Mouse (Mus musculus): Measurements from ENCODE around the gene Mthfd1. TPM values are rescaled to one million over a fixed set of nuclear protein-coding genes. Genes with fewer than 3 reads are reported as not detected.

Mthfd1 gene
- polyA plus RNA-seq, 1 experiment from 2014 or later = 33.9 TPM

- H3K9ac ChIP-seq (replicated peaks) = no peak overlapping the region
- no peaks in the 10 kb centered on the region for H3K9me3 ChIP-seq
- no peaks in the 10 kb centered on the region for H3K36me3 ChIP-seq
- no peaks in the 10 kb centered on the region for H3K4me1 ChIP-seq (replicated peaks)
- H3K4me3 ChIP-seq (replicated peaks) = no peak overlapping the region
- H3K27me3 ChIP-seq = no peaks in the 10 kb centered on the region
- 95% methylated on average over 8 of the region's 8 CpGs for WGBS
- no peak overlapping the region for H3K27ac ChIP-seq
- no peak overlapping the region for H3K4me2 ChIP-seq (replicated peaks)
- no peak for ATAC-seq
These were observed 10.1 kb upstream of the Mthfd1 start for GRCm38 (mm10) chr12:76244981-76245380.

GRCm38 (mm10) chr12:76246646-76247045, 8.5 kb upstream of the Mthfd1 start, which contains the start of gene Tex21:
Gene Tex21 (minus strand): TSS chr12:76246746.
- 69% methylated on average over 6 of the region's 6 CpGs for WGBS
- no peak for ATAC-seq
- no peaks in the 10 kb centered on the region for H3K27me3 ChIP-seq
- no peaks in the 10 kb centered on the region for H3K4me1 ChIP-seq (replicated peaks)
- H3K9me3 ChIP-seq = no peaks in the 10 kb centered on the region
- no peak within 1 kb of the TSS for H3K4me2 ChIP-seq (replicated peaks)
- no peaks in the 10 kb centered on the region for H3K36me3 ChIP-seq
- H3K27ac ChIP-seq = no peak within 1 kb of the TSS
- H3K9ac ChIP-seq (replicated peaks) = no peak within 1 kb of the TSS
- no peak within 1 kb of the TSS for H3K4me3 ChIP-seq (replicated peaks)

- Histone ChIP-seq H3K4me2 (replicated peaks) (no peak overlapping the region), H3K9me3 (no peaks in the 10 kb centered on the region), H3K27ac (no peak overlapping the region), H3K27me3 (no peaks in the 10 kb centered on the region), H3K4me1 (replicated peaks) (peaks cover 17% of the 10 kb centered on the region), H3K36me3 (no peaks in the 10 kb centered on the region), H3K4me3 (replicated peaks) (no peak overlapping the region), H3K9ac (replicated peaks) (no peak overlapping the region)
- no peak for ATAC-seq
- 69% methylated on average over 1 of the region's 1 CpGs for WGBS
These were observed 2.0 kb upstream of the Mthfd1 start for GRCm38 (mm10) chr12:76253090-76253489.

GRCm38 (mm10) chr12:76253591-76253990, 1.5 kb upstream of the Mthfd1 start:
- H3K9ac ChIP-seq (replicated peaks) = no peak overlapping the region
- peaks cover 17% of the 10 kb centered on the region for H3K4me1 ChIP-seq (replicated peaks)
- ATAC-seq = no peak
- no peak overlapping the region for H3K4me3 ChIP-seq (replicated peaks)
- H3K27ac ChIP-seq = no peak overlapping the region
- H3K4me2 ChIP-seq (replicated peaks) = no peak overlapping the region
- H3K9me3 ChIP-seq = no peaks in the 10 kb centered on the region
- no peaks in the 10 kb centered on the region for H3K27me3 ChIP-seq
- no peaks in the 10 kb centered on the region for H3K36me3 ChIP-seq
- WGBS = 79% methylated on average over 2 of the region's 2 CpGs

GRCm38 (mm10) chr12:76253991-76254390, 1.1 kb upstream of the Mthfd1 start:
- 78% methylated on average over 8 of the region's 8 CpGs for WGBS
- H3K27me3 ChIP-seq = no peaks in the 10 kb centered on the region
- H3K9me3 ChIP-seq = no peaks in the 10 kb centered on the region
- no peak overlapping the region for H3K9ac ChIP-seq (replicated peaks)
- no peak overlapping the region for H3K4me3 ChIP-seq (replicated peaks)
- H3K27ac ChIP-seq = no peak overlapping the region
- peaks cover 17% of the 10 kb centered on the region for H3K4me1 ChIP-seq (replicated peaks)
- no peaks in the 10 kb centered on the region for H3K36me3 ChIP-seq
- ATAC-seq = no peak
- no peak overlapping the region for H3K4me2 ChIP-seq (replicated peaks)

- Histone ChIP-seq H3K4me3 (replicated peaks) (peak overlapping the region; percentile 68), H3K27me3 (no peaks in the 10 kb centered on the region), H3K4me2 (replicated peaks) (peak overlapping the region; percentile 94), H3K36me3 (no peaks in the 10 kb centered on the region), H3K9me3 (no peaks in the 10 kb centered on the region), H3K9ac (replicated peaks) (peak overlapping the region; percentile 74), H3K27ac (peak overlapping the region; percentile 82), H3K4me1 (replicated peaks) (peaks cover 17% of the 10 kb centered on the region)
- peak; percentile 11; the same call in 1 of the 2 replicates for ATAC-seq
- under 1% methylated on average over 11 of the region's 11 CpGs for WGBS
These were observed 389 bp downstream of the Mthfd1 start for GRCm38 (mm10) chr12:76255499-76255875.

- H3K36me3 ChIP-seq = no peaks in the 10 kb centered on the region
- H3K4me3 ChIP-seq (replicated peaks) = peak overlapping the region; percentile 68
- no peaks in the 10 kb centered on the region for H3K27me3 ChIP-seq
- no peak for ATAC-seq
- 8% methylated on average over 17 of the region's 17 CpGs for WGBS
- H3K9me3 ChIP-seq = no peaks in the 10 kb centered on the region
- peak overlapping the region; percentile 74 for H3K9ac ChIP-seq (replicated peaks)
- H3K27ac ChIP-seq = no peak overlapping the region
- H3K4me2 ChIP-seq (replicated peaks) = peak overlapping the region; percentile 94
- peaks cover 17% of the 10 kb centered on the region for H3K4me1 ChIP-seq (replicated peaks)
These were observed 1.2 kb downstream of the Mthfd1 start for GRCm38 (mm10) chr12:76256114-76256843.

GRCm38 (mm10) chr12:76260673-76261072, 5.6 kb downstream of the Mthfd1 start:
- no peaks in the 10 kb centered on the region for H3K36me3 ChIP-seq
- WGBS = 89% methylated on average over 3 of the region's 3 CpGs

GRCm38 (mm10) chr12:76261556-76261955, 6.5 kb downstream of the Mthfd1 start:
- H3K27ac ChIP-seq = no peak overlapping the region
- no peak for ATAC-seq
- no peak overlapping the region for H3K4me3 ChIP-seq (replicated peaks)
- H3K9ac ChIP-seq (replicated peaks) = no peak overlapping the region
- H3K27me3 ChIP-seq = no peaks in the 10 kb centered on the region
- H3K36me3 ChIP-seq = no peaks in the 10 kb centered on the region
- peaks cover 4% of the 10 kb centered on the region for H3K4me1 ChIP-seq (replicated peaks)
- H3K9me3 ChIP-seq = no peaks in the 10 kb centered on the region
- H3K4me2 ChIP-seq (replicated peaks) = no peak overlapping the region
- WGBS = 93% methylated on average over 4 of the region's 4 CpGs

More at GRCm38 (mm10) chr12:76260673-76261072, 5.6 kb downstream of the Mthfd1 start:
- H3K4me3 ChIP-seq (replicated peaks) = no peak overlapping the region
- H3K9ac ChIP-seq (replicated peaks) = no peak overlapping the region
- ATAC-seq = no peak
- no peaks in the 10 kb centered on the region for H3K9me3 ChIP-seq
- H3K4me1 ChIP-seq (replicated peaks) = peaks cover 13% of the 10 kb centered on the region
- no peaks in the 10 kb centered on the region for H3K27me3 ChIP-seq
- H3K4me2 ChIP-seq (replicated peaks) = no peak overlapping the region
- H3K27ac ChIP-seq = no peak overlapping the region

GRCm38 (mm10) chr12:76262918-76263317, 7.8 kb downstream of the Mthfd1 start:
- H3K4me2 ChIP-seq (replicated peaks) = no peak overlapping the region
- H3K4me1 ChIP-seq (replicated peaks) = no peaks in the 10 kb centered on the region
- H3K27ac ChIP-seq = no peak overlapping the region
- no peaks in the 10 kb centered on the region for H3K27me3 ChIP-seq
- ATAC-seq = no peak
- H3K4me3 ChIP-seq (replicated peaks) = no peak overlapping the region
- WGBS = 92% methylated on average over 4 of the region's 4 CpGs
- H3K9me3 ChIP-seq = no peaks in the 10 kb centered on the region
- no peaks in the 10 kb centered on the region for H3K36me3 ChIP-seq
- no peak overlapping the region for H3K9ac ChIP-seq (replicated peaks)

- no peaks in the 10 kb centered on the region for H3K4me1 ChIP-seq (replicated peaks)
- no peaks in the 10 kb centered on the region for H3K9me3 ChIP-seq
- no peaks in the 10 kb centered on the region for H3K36me3 ChIP-seq
- no peak overlapping the region for H3K9ac ChIP-seq (replicated peaks)
- no peak overlapping the region for H3K4me2 ChIP-seq (replicated peaks)
- WGBS = 44% methylated on average over 1 of the region's 1 CpGs
- H3K27me3 ChIP-seq = no peaks in the 10 kb centered on the region
- no peak overlapping the region for H3K4me3 ChIP-seq (replicated peaks)
- H3K27ac ChIP-seq = no peak overlapping the region
- no peak for ATAC-seq
These were observed 8.8 kb downstream of the Mthfd1 start for GRCm38 (mm10) chr12:76263876-76264275.

GRCm38 (mm10) chr12:76264325-76264965, 9.3 kb downstream of the Mthfd1 start:
- Histone ChIP-seq H3K4me1 (replicated peaks) (no peaks in the 10 kb centered on the region), H3K27me3 (no peaks in the 10 kb centered on the region), H3K9ac (replicated peaks) (no peak overlapping the region), H3K36me3 (no peaks in the 10 kb centered on the region), H3K4me2 (replicated peaks) (no peak overlapping the region), H3K27ac (no peak overlapping the region), H3K9me3 (no peaks in the 10 kb centered on the region), H3K4me3 (replicated peaks) (no peak overlapping the region)
- 88% methylated on average over 9 of the region's 9 CpGs for WGBS
- ATAC-seq = no peak
